Mouse (Mus musculus) forebrain, embryonic 13.5 days (tissue): ENCODE results near the gene Mta1. TPM values are rescaled to one million over a fixed set of nuclear protein-coding genes. Genes with fewer than 3 reads are reported as not detected.

ENCODE experiments used
- ATAC-seq: fragments of 200-750 bp; cut with Nextera tagmentation; 2 replicates; pipeline ENCODE4 v1.8.0; 2017
- H3K27ac ChIP-seq: fragments of 300-500 bp; sonication (generic); 2 replicates; pipeline ENCODE4 v1.5.1; 2015; ENCODE audit warnings: inconsistent platforms, mild to moderate bottlenecking, moderate library complexity
- H3K27me3 ChIP-seq: fragments of 300-500 bp; sonication (generic); 2 replicates; pipeline ENCODE4 v1.6.1; 2015; ENCODE audit warnings: mild to moderate bottlenecking, inconsistent platforms
- H3K36me3 ChIP-seq: fragments of 300-500 bp; sonication (generic); 2 replicates; pipeline ENCODE4 v1.6.1; 2015; ENCODE audit warnings: mild to moderate bottlenecking, inconsistent platforms; ENCODE audit not compliant: poor library complexity, severe bottlenecking
- H3K4me1 ChIP-seq: fragments of 300-500 bp; sonication (generic); 2 replicates; pipeline ENCODE4 v1.6.1; 2015; ENCODE audit warnings: inconsistent platforms
- H3K4me2 ChIP-seq: fragments of 300-500 bp; sonication (generic); 2 replicates; pipeline ENCODE4 v1.6.1; 2015; ENCODE audit warnings: inconsistent platforms, mild to moderate bottlenecking, moderate library complexity
- H3K4me3 ChIP-seq: fragments of 300-500 bp; sonication (generic); 2 replicates; pipeline ENCODE4 v1.5.1; 2015; ENCODE audit warnings: mild to moderate bottlenecking, inconsistent platforms
- H3K9ac ChIP-seq: fragments of 300-500 bp; sonication (generic); 2 replicates; pipeline ENCODE4 v1.6.1; 2015; ENCODE audit warnings: mild to moderate bottlenecking, inconsistent platforms
- H3K9me3 ChIP-seq: fragments of 300-500 bp; sonication (generic); replicated peaks from 2 replicates; pipeline ENCODE4 v1.6.1; 2016; ENCODE audit warnings: inconsistent platforms
- WGBS: fragments of 180-500 bp; shearing (Covaris S2); methylation state at CpG from one replicate; pipeline ENCODE4 v1.1.7; 2015; 5-methylcytosine and 5-hydroxymethylcytosine counted together
- microRNA-seq: library from miRNA; unstranded; fragments of <30 nt; microRNA quantifications from one replicate; pipeline ENCODE4, GENCODE M21; 2016
- polyA plus RNA-seq: library from polyadenylated mRNA; unstranded; fragments of >200 nt; fragmentation: Nextera tagmentation; extraction: Ambion mirVana; gene quantifications from 2 replicates; pipeline ENCODE4 v1.2.1, GENCODE M21; 2015

Mta1 gene
- polyA plus RNA-seq, 1 experiment from 2014 or later = 19.5 TPM

- Histone ChIP-seq H3K4me1 (no peaks in the 10 kb centered on the region), H3K27ac (no peak overlapping the region), H3K4me3 (no peak overlapping the region), H3K36me3 (no peaks in the 10 kb centered on the region), H3K4me2 (no peak overlapping the region), H3K9ac (no peak overlapping the region), H3K27me3 (no peaks in the 10 kb centered on the region), H3K9me3 (no peaks in the 10 kb centered on the region)
- 88% methylated on average over 18 of the region's 18 CpGs for WGBS
- no peak for ATAC-seq
These were observed 79.1 kb downstream of the Mta1 start for GRCm38 (mm10) chr12:113176960-113177725.

- 77% methylated on average over 4 of the region's 4 CpGs for WGBS
- Histone ChIP-seq H3K9ac (no peak overlapping the region), H3K36me3 (no peaks in the 10 kb centered on the region), H3K9me3 (no peaks in the 10 kb centered on the region), H3K4me2 (no peak overlapping the region), H3K27ac (no peak overlapping the region), H3K27me3 (no peaks in the 10 kb centered on the region), H3K4me1 (peaks cover 9% of the 10 kb centered on the region; the same call in 1 of the 2 replicates), H3K4me3 (no peak overlapping the region)
- ATAC-seq = no peak
These were observed 82.9 kb downstream of the Mta1 start for GRCm38 (mm10) chr12:113181020-113181419.

DNA sequence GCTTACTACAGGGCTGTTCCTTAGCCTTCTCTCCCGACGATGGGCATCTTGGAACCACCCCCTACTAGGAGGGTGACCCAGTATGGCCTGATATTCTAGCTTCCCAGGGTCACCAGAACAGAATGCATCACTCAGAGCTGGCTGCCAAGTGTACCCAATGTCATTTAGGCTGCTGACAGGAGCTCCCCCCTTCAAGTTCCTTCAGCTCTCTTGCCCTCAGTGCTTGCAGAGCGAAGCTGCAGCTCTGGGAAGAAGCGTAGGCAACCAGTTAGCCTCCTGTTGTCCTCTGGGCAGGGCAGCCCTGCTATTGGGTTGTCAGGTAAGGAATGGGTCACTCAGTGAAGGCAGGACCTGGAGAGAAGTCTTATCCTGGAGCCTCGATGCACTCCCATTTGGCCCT lies 86.9 kb downstream of the Mta1 start:
- Histone ChIP-seq H3K27me3 (no peaks in the 10 kb centered on the region), H3K27ac (no peak overlapping the region), H3K36me3 (peaks cover 20% of the 10 kb centered on the region), H3K4me3 (no peak overlapping the region), H3K4me1 (peaks cover 30% of the 10 kb centered on the region), H3K9ac (peak overlapping the region; percentile 88; the same call in 1 of the 2 replicates), H3K4me2 (peak overlapping the region; percentile 91; the same call in 1 of the 2 replicates), H3K9me3 (peaks cover 7% of the 10 kb centered on the region; the same call in 1 of the 2 replicates)
- ATAC-seq = no peak
- 66% methylated on average over 5 of the region's 5 CpGs for WGBS

DNA sequence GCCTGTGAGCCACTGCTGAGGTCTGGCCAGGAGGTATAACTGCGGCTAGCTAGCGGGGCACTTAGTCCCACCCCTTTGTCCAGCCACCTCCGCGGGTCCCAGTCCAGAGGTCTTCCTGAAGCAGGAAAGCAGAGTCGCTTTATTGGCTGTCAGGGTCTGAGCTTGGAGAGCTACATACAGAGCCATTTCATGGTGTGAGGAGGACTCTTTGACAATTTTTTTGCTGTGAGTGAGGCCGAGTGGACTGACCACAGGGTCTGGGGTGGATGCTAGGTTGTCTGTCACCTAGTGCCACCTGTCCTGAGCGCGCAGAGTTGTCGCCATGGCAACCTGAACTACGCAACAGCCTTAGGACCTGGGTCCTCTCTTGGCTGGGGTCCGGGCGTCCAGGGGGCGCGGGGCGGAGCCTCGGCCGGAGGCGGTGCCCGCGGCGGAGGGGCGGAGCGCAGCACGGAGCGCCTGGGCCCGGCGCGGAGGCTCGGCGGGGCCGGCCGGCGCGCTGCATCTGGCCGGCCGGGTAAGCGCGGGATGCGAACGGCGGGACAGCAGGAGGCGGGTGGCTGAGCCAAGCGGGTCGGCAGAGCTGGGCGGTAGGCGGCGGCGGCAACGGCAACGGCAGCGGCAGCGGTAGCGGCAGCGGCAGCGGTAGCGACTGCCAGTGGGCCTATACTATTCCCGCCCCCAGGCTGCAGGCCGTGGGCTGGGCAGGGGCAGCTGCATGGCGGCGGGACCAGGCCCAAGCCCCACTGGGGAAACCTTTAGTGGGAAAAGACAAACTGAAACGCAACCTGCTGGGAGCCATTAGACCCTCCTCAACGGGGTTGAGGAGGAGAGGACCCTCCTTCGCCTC lies 87.6 kb downstream of the Mta1 start, which contains the start of gene Tmem121:
Tmem121 (plus strand) TSS at position 489 of the 850 bp plus-strand sequence.
- peaks cover 7% of the 10 kb centered on the region; the same call in 1 of the 2 replicates for H3K9me3 ChIP-seq
- peak within 1 kb of the TSS; percentile 91 for H3K4me2 ChIP-seq
- WGBS = under 1% methylated on average over 63 of the region's 63 CpGs
- H3K9ac ChIP-seq = peak within 1 kb of the TSS; percentile 88
- peak; percentile 71 for ATAC-seq
- H3K4me3 ChIP-seq = peak within 1 kb of the TSS; percentile 74
- peaks cover 30% of the 10 kb centered on the region for H3K4me1 ChIP-seq
- no peak within 1 kb of the TSS for H3K27ac ChIP-seq
- H3K36me3 ChIP-seq = peaks cover 27% of the 10 kb centered on the region
- no peaks in the 10 kb centered on the region for H3K27me3 ChIP-seq

DNA sequence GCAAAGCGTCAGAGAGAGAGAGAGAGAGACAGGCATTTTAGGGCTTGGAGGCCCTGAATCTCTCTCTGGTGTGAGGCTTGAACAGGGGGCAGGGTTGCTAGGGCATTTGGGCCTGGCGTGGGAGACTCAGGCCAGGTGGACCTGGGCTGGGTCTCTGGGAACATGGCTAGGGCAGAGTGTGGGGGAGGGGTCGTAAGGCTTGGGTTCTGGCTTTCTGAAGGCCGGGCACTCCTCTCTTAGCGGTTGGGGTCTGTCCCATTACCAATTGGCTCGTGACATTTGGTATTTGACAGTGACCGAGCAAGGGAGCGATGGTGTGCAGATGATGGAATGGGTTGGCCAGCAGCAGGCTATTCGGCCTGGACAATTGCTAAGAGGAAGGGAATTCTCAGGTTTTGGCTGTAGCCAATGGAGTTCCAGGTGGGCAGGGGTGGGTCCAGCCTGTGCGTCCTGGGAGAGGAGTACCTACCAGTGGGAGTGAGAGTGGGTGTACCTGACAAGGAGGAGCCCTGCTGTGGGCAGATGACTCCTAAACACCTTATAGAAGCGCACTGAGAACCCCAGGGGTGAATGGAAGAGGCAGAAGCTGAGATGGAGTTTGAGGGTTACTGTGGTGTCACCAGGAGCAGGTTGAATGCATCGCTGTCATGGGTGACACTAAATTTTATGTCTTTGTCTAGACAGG lies 88.4 kb downstream of the Mta1 start:
- H3K27me3 ChIP-seq = no peaks in the 10 kb centered on the region
- peaks cover 35% of the 10 kb centered on the region for H3K36me3 ChIP-seq
- H3K4me3 ChIP-seq = peak overlapping the region; percentile 74
- H3K4me2 ChIP-seq = peak overlapping the region; percentile 91
- peaks cover 7% of the 10 kb centered on the region; the same call in 1 of the 2 replicates for H3K9me3 ChIP-seq
- no peak overlapping the region for H3K27ac ChIP-seq
- ATAC-seq = peak; percentile 5; the same call in 1 of the 2 replicates
- peak overlapping the region; percentile 88 for H3K9ac ChIP-seq
- 28% methylated on average over 12 of the region's 12 CpGs for WGBS
- peaks cover 30% of the 10 kb centered on the region for H3K4me1 ChIP-seq

Small RNAs within 50 kb of the gene (microRNA-seq; reads per million reads assigned to microRNA genes)
- not detected for gene Gm44471

Other genes starting within 250 kb of the Mta1 start
- gene Gpr132, start 230.1 kb upstream of the Mta1 start, polyA plus RNA-seq = not detected in 2 replicates
- 4.1 TPM in 2 replicates for gene Jag2, start 168.5 kb upstream of the Mta1 start, polyA plus RNA-seq
- gene Nudt14, start 156.2 kb upstream of the Mta1 start, polyA plus RNA-seq = 57.1 and 61.2 TPM in 2 replicates
- 30.3 and 32.7 TPM in 2 replicates for gene Btbd6, start 121.8 kb upstream of the Mta1 start, polyA plus RNA-seq
- 62.5 and 68.8 TPM in 2 replicates for gene Brf1, start 97.6 kb upstream of the Mta1 start, polyA plus RNA-seq
- gene Pacs2, start 83.8 kb upstream of the Mta1 start, polyA plus RNA-seq = 17.4 and 20.9 TPM in 2 replicates
- gene Tex22, start 23.8 kb upstream of the Mta1 start, polyA plus RNA-seq = not detected in 2 replicates
- gene Crip2, start 42.0 kb downstream of the Mta1 start, polyA plus RNA-seq = 314 and 328 TPM in 2 replicates
- 35.9 and 40.0 TPM in 2 replicates for gene Crip1, start 48.0 kb downstream of the Mta1 start, polyA plus RNA-seq
- gene Tedc1, start 58.1 kb downstream of the Mta1 start, polyA plus RNA-seq = 32.2 and 41.2 TPM in 2 replicates
- gene Tmem121, start 87.7 kb downstream of the Mta1 start, polyA plus RNA-seq = 23.9 and 27.8 TPM in 2 replicates